Mouse (Mus musculus): ENCODE measurements at regions not wholly inside any gene's neighbourhood (a gene's known extent, or its start where the extent isn't known, plus 50 kb on each side); places are given as distances from the start of the nearest gene placed in this dataset.

- peak; percentile 22 to 25 for DNase-seq (ENCODE audit: low spot score in 2 of 2)
- intact Hi-C loops (cut with DNase I) = no loop called here
These were observed 744.0 kb downstream of the Ntrk3 start for GRCm38 (mm10) chr7:77993840-77994239.

- intact Hi-C loops (cut with DNase I) = no loop called here
- no peak for DNase-seq (ENCODE audit: low spot score in 2 of 2)
These were observed 747.7 kb downstream of the Ntrk3 start for GRCm38 (mm10) chr7:77990150-77990549.

GRCm38 (mm10) chr7:77988177-77988576 lies 749.6 kb downstream of the Ntrk3 start:
- intact Hi-C loops (cut with DNase I) = no loop called here
- peak; percentile 67 to 83 for DNase-seq (ENCODE audit: low spot score in 2 of 2)

GRCm38 (mm10) chr7:77966658-77967057 lies 771.2 kb downstream of the Ntrk3 start:
- intact Hi-C loops (cut with DNase I) = no loop called here
- no peak for DNase-seq (ENCODE audit: low spot score in 2 of 2)

DNA sequence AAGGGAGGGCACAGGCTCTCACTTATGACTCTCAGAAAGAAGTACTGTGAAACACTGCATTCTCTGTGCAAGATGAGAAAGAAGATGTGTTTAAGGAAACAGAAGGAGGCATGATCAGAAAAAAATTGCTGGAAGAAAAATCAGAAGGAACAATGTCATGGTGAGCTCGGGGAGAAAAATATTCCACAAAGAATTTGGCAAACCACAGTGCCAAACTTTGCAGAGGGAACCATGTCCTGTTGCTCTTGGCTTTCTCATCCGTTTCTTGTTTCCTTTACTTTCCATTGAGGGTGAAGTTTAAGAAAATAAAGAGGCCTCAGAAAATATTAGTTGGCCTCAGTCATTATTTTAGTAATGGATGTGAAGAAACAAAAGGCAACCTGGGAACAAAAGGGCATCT lies 804.4 kb downstream of the Ntrk3 start:
- intact Hi-C loops (cut with DNase I) = no loop called here
- DNase-seq (ENCODE audit: low spot score in 2 of 2) = no peak

DNA sequence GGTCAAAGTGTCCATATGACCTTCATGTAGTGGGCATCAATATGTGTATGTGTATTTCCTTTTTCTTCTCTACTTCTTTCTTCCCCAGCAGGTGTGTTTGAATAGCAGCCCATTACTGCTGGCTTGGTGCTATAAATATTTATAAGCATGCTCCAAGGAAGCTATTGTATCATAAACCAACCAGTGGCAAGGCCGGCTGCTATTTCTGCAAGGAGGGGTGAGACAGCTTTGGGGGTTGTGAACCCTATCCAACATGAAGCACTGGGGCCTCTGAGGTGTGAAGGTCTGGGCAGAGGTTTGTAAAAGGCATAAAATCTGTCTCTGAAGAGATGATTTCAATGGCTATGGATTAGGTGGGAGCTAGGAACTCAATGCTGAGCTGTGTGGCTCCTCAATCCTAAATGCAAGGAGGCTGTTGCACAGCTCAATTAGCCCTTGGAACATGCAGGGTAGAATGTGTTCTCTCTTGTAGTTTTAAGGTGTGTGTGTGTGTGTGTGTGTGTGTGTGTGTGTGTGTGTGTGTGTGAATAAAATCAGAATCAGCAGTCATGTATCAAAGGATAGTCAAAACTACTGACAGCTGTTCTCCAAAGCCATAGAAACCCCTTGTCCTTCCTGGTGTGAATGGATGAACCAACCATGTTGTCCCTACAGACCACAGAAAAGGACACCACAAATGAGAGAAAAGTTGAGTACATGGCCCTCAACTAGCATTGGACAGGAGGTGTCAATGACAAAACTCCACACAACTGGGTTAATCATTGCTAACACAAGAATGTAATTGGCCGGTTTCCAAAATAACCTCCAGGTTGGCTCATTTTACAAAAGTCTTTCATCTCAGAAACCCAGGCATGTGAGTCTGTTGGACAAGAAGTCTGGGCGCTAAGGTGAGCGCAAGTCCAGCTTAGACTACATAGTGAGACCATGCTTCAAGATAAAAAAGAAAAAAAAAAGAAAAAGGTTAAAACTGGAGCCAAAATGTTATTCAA lies 809.0 kb downstream of the Ntrk3 start:
- intact Hi-C loops (cut with DNase I) = no loop called here
- DNase-seq (ENCODE audit: low spot score in 2 of 2) = no peak

GRCm38 (mm10) chr7:77899231-77899630 lies 838.6 kb downstream of the Ntrk3 start:
- intact Hi-C loops (cut with DNase I) = no loop called here
- DNase-seq (ENCODE audit: low spot score in 2 of 2) = no peak

- intact Hi-C loops (cut with DNase I) = no loop called here
- DNase-seq (ENCODE audit: low spot score in 2 of 2) = no peak
These were observed 849.3 kb downstream of the Ntrk3 start for GRCm38 (mm10) chr7:77888543-77888942.

- no peak for DNase-seq (ENCODE audit: low spot score in 2 of 2)
- intact Hi-C loops (cut with DNase I) = no loop called here
These were observed 855.0 kb downstream of the Ntrk3 start for GRCm38 (mm10) chr7:77882605-77883354.

DNA sequence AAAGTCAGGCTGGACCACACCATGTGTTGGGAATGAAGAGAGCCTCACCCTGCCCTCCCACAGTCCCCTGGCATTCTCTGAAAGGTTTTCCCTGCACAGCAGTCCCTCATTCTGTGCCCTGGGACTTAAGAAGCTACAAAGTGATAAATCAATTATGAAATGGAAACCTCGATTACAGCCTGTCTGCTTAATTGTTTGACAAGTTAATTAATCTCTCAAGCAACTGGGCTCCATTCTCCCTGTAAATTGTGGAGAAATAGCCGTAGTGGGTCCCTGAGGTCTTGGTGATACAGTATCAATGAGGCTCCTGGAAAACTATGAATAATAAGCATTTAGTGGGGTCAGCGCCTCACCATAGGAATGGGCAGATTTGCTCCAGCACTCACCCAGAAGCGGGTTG lies 870.3 kb downstream of the Ntrk3 start:
- DNase-seq (ENCODE audit: low spot score in 2 of 2) = no peak
- intact Hi-C loops (cut with DNase I) = no loop called here

GRCm38 (mm10) chr7:77861841-77862240 lies 876.0 kb downstream of the Ntrk3 start:
- intact Hi-C loops (cut with DNase I) = no loop called here
- DNase-seq (ENCODE audit: low spot score in 2 of 2) = no peak

GRCm38 (mm10) chr7:77858436-77858835 lies 879.4 kb downstream of the Ntrk3 start:
- no peak for DNase-seq (ENCODE audit: low spot score in 2 of 2)
- intact Hi-C loops (cut with DNase I) = no loop called here

- DNase-seq (ENCODE audit: low spot score in 2 of 2) = no peak
- intact Hi-C loops (cut with DNase I) = no loop called here
These were observed 879.8 kb downstream of the Ntrk3 start for GRCm38 (mm10) chr7:77857979-77858378.

- no peak for DNase-seq (ENCODE audit: low spot score in 2 of 2)
- intact Hi-C loops (cut with DNase I) = no loop called here
These were observed 882.1 kb downstream of the Ntrk3 start for GRCm38 (mm10) chr7:77855653-77856239.

GRCm38 (mm10) chr7:77855077-77855476 lies 882.7 kb downstream of the Ntrk3 start:
- intact Hi-C loops (cut with DNase I) = no loop called here
- no peak for DNase-seq (ENCODE audit: low spot score in 2 of 2)

- DNase-seq (ENCODE audit: low spot score in 2 of 2) = no peak
- intact Hi-C loops (cut with DNase I) = no loop called here
These were observed 913.4 kb downstream of the Ntrk3 start for GRCm38 (mm10) chr7:77824261-77824959.

- intact Hi-C loops (cut with DNase I) = no loop called here
These were observed 925.5 kb downstream of the Ntrk3 start for GRCm38 (mm10) chr7:77812052-77812903.

DNA sequence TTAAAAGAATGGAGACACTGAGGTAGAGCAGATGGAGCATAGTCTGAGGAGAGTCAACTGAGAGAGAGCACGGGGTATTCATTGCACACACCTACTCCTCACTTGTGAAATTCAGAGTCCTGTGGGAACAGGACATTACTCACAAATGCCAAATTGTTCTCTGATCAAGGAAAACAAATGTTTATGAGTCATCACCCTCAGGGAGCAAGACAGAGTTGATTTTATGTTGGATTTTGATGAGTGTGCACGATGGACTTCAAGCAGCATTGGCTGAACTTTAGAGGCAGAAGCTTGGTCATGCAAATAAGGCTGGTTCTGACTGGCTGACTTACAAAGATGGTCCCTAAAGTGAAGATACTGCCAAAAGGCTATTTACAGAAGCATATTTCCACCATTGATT lies 951.0 kb downstream of the Ntrk3 start:
- intact Hi-C loops (cut with DNase I) = no loop called here
- DNase-seq (ENCODE audit: low spot score in 2 of 2) = no peak

More at GRCm38 (mm10) chr7:77812052-77812903, 925.5 kb downstream of the Ntrk3 start:
- no peak for DNase-seq (ENCODE audit: low spot score in 2 of 2)
